Mouse (Mus musculus) layer of hippocampus, adult 9-10 months (tissue): Measurements from ENCODE around the gene Rnps1.

Experiments used
- DNase-seq: peaks from one replicate; pipeline ENCODE4 v3.0.0; 2022; ENCODE audit warnings: low spot score

Rnps1 gene

DNA sequence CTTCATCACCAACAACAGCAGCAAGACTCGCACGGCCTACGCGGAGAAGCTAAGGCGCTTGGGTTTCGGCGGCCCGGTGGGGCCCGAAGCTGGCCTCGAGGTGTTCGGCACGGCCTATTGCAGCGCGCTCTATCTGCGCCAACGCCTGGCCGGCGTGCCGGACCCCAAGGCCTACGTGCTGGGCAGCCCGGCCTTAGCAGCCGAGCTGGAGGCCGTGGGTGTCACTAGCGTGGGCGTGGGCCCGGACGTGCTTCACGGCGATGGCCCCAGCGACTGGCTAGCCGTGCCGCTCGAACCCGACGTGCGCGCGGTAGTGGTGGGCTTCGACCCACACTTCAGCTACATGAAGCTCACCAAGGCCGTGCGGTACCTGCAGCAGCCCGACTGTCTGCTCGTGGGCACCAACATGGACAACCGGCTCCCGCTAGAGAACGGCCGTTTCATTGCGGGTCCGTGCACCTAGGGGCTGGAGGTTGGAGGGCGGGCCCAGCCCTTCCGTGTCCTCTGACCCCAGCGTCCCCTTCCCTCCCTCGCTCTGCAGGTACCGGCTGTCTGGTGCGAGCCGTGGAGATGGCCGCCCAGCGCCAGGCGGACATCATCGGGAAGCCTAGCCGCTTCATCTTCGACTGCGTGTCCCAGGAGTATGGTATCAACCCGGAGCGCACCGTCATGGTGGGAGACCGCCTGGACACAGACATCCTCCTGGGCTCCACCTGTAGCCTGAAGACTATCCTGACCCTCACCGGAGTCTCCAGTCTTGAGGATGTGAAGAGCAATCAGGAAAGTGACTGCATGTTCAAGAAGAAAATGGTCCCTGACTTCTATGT lies 56.5 kb downstream of the Rnps1 start:
- no peak for DNase-seq

DNA sequence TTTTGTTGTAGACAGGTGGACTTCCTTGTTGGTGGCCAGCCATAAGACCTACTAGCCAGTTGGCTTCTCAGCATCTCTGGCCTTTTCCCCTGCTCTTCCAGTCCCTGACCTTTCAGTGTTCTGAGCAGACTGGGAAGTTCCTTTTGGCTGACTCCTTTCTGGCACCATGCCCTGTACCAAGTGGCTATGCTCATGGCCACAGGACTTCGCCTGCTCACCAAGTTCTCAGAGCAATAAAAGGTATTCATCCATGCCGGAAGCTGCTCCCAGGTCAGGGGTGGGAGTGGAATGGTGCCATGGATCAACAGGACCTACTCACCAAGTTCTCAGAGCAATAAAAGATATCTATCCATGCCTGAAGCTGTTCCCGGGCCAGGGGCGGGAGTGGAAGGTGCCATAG lies 58.1 kb downstream of the Rnps1 start:
- DNase-seq: no peak

DNA sequence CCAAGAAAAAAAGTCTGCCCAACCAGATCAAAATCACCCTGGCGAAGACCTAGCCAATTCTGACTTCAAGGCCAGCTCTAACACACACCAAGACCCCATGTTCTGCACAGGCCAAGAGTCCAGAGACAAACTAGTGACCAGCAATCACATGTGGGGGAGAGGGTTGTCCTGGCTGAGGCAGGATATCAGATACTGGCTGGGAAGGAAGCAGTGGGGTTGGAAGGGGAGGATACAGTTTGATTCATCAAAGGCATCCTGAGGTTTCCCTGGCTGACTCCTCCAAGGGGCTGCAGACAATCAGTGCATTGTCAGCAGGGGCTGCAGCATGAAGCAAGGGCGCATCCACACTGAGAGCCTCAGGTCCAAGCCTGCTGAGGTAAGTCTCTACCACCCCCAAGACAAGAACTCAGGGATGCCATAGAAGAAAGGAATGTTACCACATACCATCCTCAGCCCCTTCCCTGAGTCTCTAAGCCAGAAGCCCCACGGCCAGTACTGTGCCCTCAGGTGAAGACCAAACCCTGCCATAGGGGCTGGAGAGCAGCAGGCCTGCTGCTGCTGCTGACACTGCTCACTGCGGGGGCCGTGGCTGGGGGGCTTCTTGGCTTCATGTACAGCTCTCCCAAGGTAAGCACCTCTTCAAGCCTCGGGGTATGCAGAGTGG lies 59.4 kb downstream of the Rnps1 start, which contains the start of gene Bricd5:
Gene Bricd5 (plus strand): TSS at position 273 of the 664 bp plus-strand sequence.
- DNase-seq: no peak

DNA sequence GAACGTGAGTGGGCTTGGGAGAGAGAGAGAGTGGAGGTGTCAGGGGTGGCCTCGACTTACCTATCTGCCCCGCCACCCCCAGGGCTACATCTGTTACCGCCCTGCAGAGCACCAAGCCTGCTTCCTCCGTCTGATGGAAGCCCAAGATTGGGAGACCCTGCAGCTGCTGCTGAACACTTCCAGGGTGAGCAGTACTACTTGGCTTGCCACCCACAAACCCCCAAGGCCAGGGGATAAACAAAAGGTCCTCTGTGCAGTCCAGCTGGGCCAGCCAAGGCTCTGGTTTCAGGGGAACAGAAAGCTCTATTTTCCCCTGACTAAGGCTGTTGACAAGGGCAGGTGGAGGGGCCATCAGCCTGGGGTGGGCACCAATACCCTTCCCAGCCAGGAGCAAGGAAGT lies 60.2 kb downstream of the Rnps1 start:
- no peak for DNase-seq
